Mouse (Mus musculus) neural tube, embryonic 11.5 days (tissue): Measurements from ENCODE around the gene Hectd1. TPM values are rescaled to one million over a fixed set of nuclear protein-coding genes. Genes with fewer than 3 reads are reported as not detected.

Experiments
- ATAC-seq: fragments of 200-750 bp; cut with Nextera tagmentation; 2 replicates; pipeline ENCODE4 v1.8.0; 2017; ENCODE audit warnings: moderate number of reproducible peaks, mild to moderate bottlenecking, moderate TSS enrichment, moderate library complexity; ENCODE audit not compliant: insufficient read depth, low FRiP score, low TSS enrichment
- DNase-seq: peaks from one replicate; pipeline ENCODE4 v3.0.0-alpha.2; 2015; ENCODE audit warnings: low spot score
- H3K27ac ChIP-seq: fragments of 300-500 bp; sonication (generic); 2 replicates; pipeline ENCODE4 v1.5.1; 2014; ENCODE audit warnings: low read depth, mild to moderate bottlenecking, low read length
- H3K27me3 ChIP-seq: fragments of 300-500 bp; sonication (generic); 2 replicates; pipeline ENCODE4 v1.6.1; 2014; ENCODE audit warnings: mild to moderate bottlenecking, low read length, mixed read lengths; ENCODE audit not compliant: control insufficient read depth, insufficient read depth
- H3K36me3 ChIP-seq: fragments of 300-500 bp; sonication (generic); 2 replicates; pipeline ENCODE4 v1.6.1; 2014; ENCODE audit warnings: mild to moderate bottlenecking, low read length, moderate library complexity, mixed read lengths; ENCODE audit not compliant: control insufficient read depth, insufficient read depth
- H3K4me1 ChIP-seq: fragments of 300-500 bp; sonication (generic); 2 replicates; pipeline ENCODE4 v1.6.1; 2014; ENCODE audit warnings: low read length, mixed read lengths; ENCODE audit not compliant: control insufficient read depth, insufficient read depth
- H3K4me2 ChIP-seq: fragments of 300-500 bp; sonication (generic); 2 replicates; pipeline ENCODE4 v1.6.1; 2014; ENCODE audit warnings: low read depth, mild to moderate bottlenecking, moderate library complexity
- H3K4me3 ChIP-seq: fragments of 300-500 bp; sonication (generic); 2 replicates; pipeline ENCODE4 v1.5.1; 2014; ENCODE audit warnings: low read depth, low read length
- H3K9ac ChIP-seq: fragments of 300-500 bp; sonication (generic); 2 replicates; pipeline ENCODE4 v1.6.1; 2014; ENCODE audit warnings: mild to moderate bottlenecking, low read length
- H3K9me3 ChIP-seq: fragments of 300-500 bp; sonication (generic); 2 replicates; pipeline ENCODE4 v1.6.1; 2016; ENCODE audit warnings: low read length; ENCODE audit not compliant: control insufficient read depth
- WGBS: fragments of 180-500 bp; shearing (Covaris S2); extraction: QIAGEN DNeasy Blood & Tissue Kit; methylation state at CpG from one replicate; pipeline ENCODE4 v1.1.7; 2014; 5-methylcytosine and 5-hydroxymethylcytosine counted together
- polyA plus RNA-seq: library from polyadenylated mRNA; unstranded; fragments of >200 nt; fragmentation: Nextera tagmentation; extraction: Ambion mirVana; gene quantifications from 2 replicates; pipeline ENCODE4 v1.2.1, GENCODE M21; 2014

Hectd1 gene
- polyA plus RNA-seq: 36.4 and 36.5 TPM in 2 replicates

GRCm38 (mm10) chr12:51829290-51830076, at the start of gene Hectd1:
Gene Hectd1, minus strand, starts transcription at chr12:51829536.
- H3K27ac ChIP-seq: peak within 1 kb of the TSS; percentile 99
- H3K4me3 ChIP-seq: peak within 1 kb of the TSS; percentile 93
- peak within 1 kb of the TSS; percentile 100 for H3K9ac ChIP-seq
- H3K4me1 ChIP-seq: peaks cover 10% of the 10 kb centered on the region
- under 1% methylated on average over 75 of the region's 114 CpGs for WGBS
- peak within 1 kb of the TSS; percentile 72 for H3K4me2 ChIP-seq
- no peaks in the 10 kb centered on the region for H3K27me3 ChIP-seq
- peak; percentile 93 for ATAC-seq
- peak; percentile 90 for DNase-seq
- no peaks in the 10 kb centered on the region; the same call in 1 of the 2 replicates for H3K36me3 ChIP-seq
- no peaks in the 10 kb centered on the region for H3K9me3 ChIP-seq

- no peaks in the 10 kb centered on the region for H3K36me3 ChIP-seq
- WGBS: 53% methylated on average over 11 of the region's 11 CpGs
- ATAC-seq (no peak), DNase-seq (no peak)
- H3K4me2 ChIP-seq: no peak overlapping the region
- H3K9me3 ChIP-seq: no peaks in the 10 kb centered on the region
- no peaks in the 10 kb centered on the region for H3K4me1 ChIP-seq
- no peak overlapping the region for H3K9ac ChIP-seq
- no peak overlapping the region for H3K4me3 ChIP-seq
- no peaks in the 10 kb centered on the region for H3K27me3 ChIP-seq
- H3K27ac ChIP-seq: no peak overlapping the region
Measured at GRCm38 (mm10) chr12:51871446-51872144, 42.3 kb upstream of the Hectd1 start.

GRCm38 (mm10) chr12:51869511-51869910, 40.2 kb upstream of the Hectd1 start:
- H3K4me3 ChIP-seq: no peak overlapping the region
- no peak overlapping the region for H3K9ac ChIP-seq
- no peaks in the 10 kb centered on the region for H3K27me3 ChIP-seq
- H3K4me2 ChIP-seq: no peak overlapping the region
- ATAC-seq (no peak), DNase-seq (no peak)
- H3K9me3 ChIP-seq: no peaks in the 10 kb centered on the region
- no peaks in the 10 kb centered on the region for H3K36me3 ChIP-seq
- peaks cover 11% of the 10 kb centered on the region for H3K4me1 ChIP-seq
- 75% methylated on average over 3 of the region's 3 CpGs for WGBS
- no peak overlapping the region for H3K27ac ChIP-seq

GRCm38 (mm10) chr12:51867076-51867475, 37.7 kb upstream of the Hectd1 start:
- DNase-seq (no peak), ATAC-seq (no peak)
- Histone ChIP-seq H3K4me1 (peaks cover 11% of the 10 kb centered on the region), H3K9ac (no peak overlapping the region), H3K4me2 (no peak overlapping the region), H3K9me3 (no peaks in the 10 kb centered on the region), H3K27ac (no peak overlapping the region), H3K36me3 (no peaks in the 10 kb centered on the region), H3K27me3 (no peaks in the 10 kb centered on the region), H3K4me3 (no peak overlapping the region)
- WGBS: 88% methylated on average over 8 of the region's 8 CpGs

GRCm38 (mm10) chr12:51866226-51866910, 37.0 kb upstream of the Hectd1 start:
- no peak overlapping the region for H3K27ac ChIP-seq
- no peak for DNase-seq
- H3K36me3 ChIP-seq: no peaks in the 10 kb centered on the region
- no peaks in the 10 kb centered on the region for H3K27me3 ChIP-seq
- no peak overlapping the region for H3K4me2 ChIP-seq
- no peaks in the 10 kb centered on the region for H3K9me3 ChIP-seq
- no peak overlapping the region for H3K9ac ChIP-seq
- WGBS: 71% methylated on average over 13 of the region's 13 CpGs
- no peak overlapping the region for H3K4me3 ChIP-seq
- peaks cover 11% of the 10 kb centered on the region for H3K4me1 ChIP-seq
- no peak for ATAC-seq

- H3K4me1 ChIP-seq: peaks cover 11% of the 10 kb centered on the region
- H3K36me3 ChIP-seq: no peaks in the 10 kb centered on the region
- H3K9ac ChIP-seq: no peak overlapping the region
- no peak overlapping the region for H3K4me2 ChIP-seq
- ATAC-seq: peak; percentile 74
- H3K27me3 ChIP-seq: no peaks in the 10 kb centered on the region
- 27% methylated on average over 4 of the region's 4 CpGs for WGBS
- H3K4me3 ChIP-seq: no peak overlapping the region
- H3K9me3 ChIP-seq: no peaks in the 10 kb centered on the region
- H3K27ac ChIP-seq: no peak overlapping the region
- peak; percentile 36 for DNase-seq
Measured at GRCm38 (mm10) chr12:51865790-51866179, 36.4 kb upstream of the Hectd1 start.

GRCm38 (mm10) chr12:51865061-51865789, 35.9 kb upstream of the Hectd1 start:
- H3K36me3 ChIP-seq: no peaks in the 10 kb centered on the region
- WGBS: 50% methylated on average over 9 of the region's 9 CpGs
- DNase-seq (peak; percentile 18), ATAC-seq (peak; percentile 31; the same call in 1 of the 2 replicates)
- H3K4me3 ChIP-seq: no peak overlapping the region
- peaks cover 11% of the 10 kb centered on the region for H3K4me1 ChIP-seq
- no peak overlapping the region for H3K27ac ChIP-seq
- no peaks in the 10 kb centered on the region for H3K9me3 ChIP-seq
- H3K9ac ChIP-seq: no peak overlapping the region
- no peaks in the 10 kb centered on the region for H3K27me3 ChIP-seq
- no peak overlapping the region for H3K4me2 ChIP-seq
